Mouse (Mus musculus) limb, embryonic 14.5 days (tissue): Measurements from ENCODE around the gene Creld2. TPM values are rescaled to one million over a fixed set of nuclear protein-coding genes. Genes with fewer than 3 reads are reported as not detected.
A peak's percentile ranks its signal among the peaks of the same experiment; 100 is the strongest.

Experiments
- ATAC-seq: fragments of 200-750 bp; cut with Nextera tagmentation; 2 replicates; pipeline ENCODE4 v1.8.0; 2017; ENCODE audit warnings: low read depth, moderate number of reproducible peaks, moderate TSS enrichment; ENCODE audit not compliant: low FRiP score
- DNase-seq: peaks from one replicate; pipeline ENCODE4 v3.0.0-alpha.2; 2015; ENCODE audit warnings: low spot score
- H3K27ac ChIP-seq: fragments of 300-500 bp; sonication (generic); replicated peaks from 2 replicates; pipeline ENCODE4 v1.5.1; 2014; ENCODE audit warnings: low read depth, mild to moderate bottlenecking, low read length, moderate library complexity, mixed read lengths
- H3K27me3 ChIP-seq: fragments of 300-500 bp; sonication (generic); 2 replicates; pipeline ENCODE4 v1.6.1; 2014; ENCODE audit warnings: low read length, mixed read lengths; ENCODE audit not compliant: control insufficient read depth, insufficient read depth
- H3K36me3 ChIP-seq: fragments of 300-500 bp; sonication (generic); 2 replicates; pipeline ENCODE4 v1.6.1; 2014; ENCODE audit warnings: mild to moderate bottlenecking, low read length, moderate library complexity, mixed read lengths; ENCODE audit not compliant: control insufficient read depth, insufficient read depth
- H3K4me1 ChIP-seq: fragments of 300-500 bp; sonication (generic); 2 replicates; pipeline ENCODE4 v1.6.1; 2014; ENCODE audit warnings: antibody characterized with exemption, low read length, mixed read lengths; ENCODE audit not compliant: control insufficient read depth, insufficient read depth
- H3K4me2 ChIP-seq: fragments of 300-500 bp; sonication (generic); replicated peaks from 2 replicates; pipeline ENCODE4 v1.6.1; 2014; ENCODE audit warnings: low read depth, mild to moderate bottlenecking, low read length, moderate library complexity; ENCODE audit not compliant: severe bottlenecking
- H3K4me3 ChIP-seq: fragments of 300-500 bp; sonication (generic); replicated peaks from 2 replicates; pipeline ENCODE4 v1.5.1; 2014; ENCODE audit warnings: low read length
- H3K9ac ChIP-seq: fragments of 300-500 bp; sonication (generic); 2 replicates; pipeline ENCODE4 v1.6.1; 2014; ENCODE audit warnings: mild to moderate bottlenecking, low read depth, low read length, moderate library complexity; ENCODE audit not compliant: severe bottlenecking
- H3K9me3 ChIP-seq: fragments of 300-500 bp; sonication (generic); 2 replicates; pipeline ENCODE4 v1.6.1; 2016; ENCODE audit warnings: low read length; ENCODE audit not compliant: control insufficient read depth
- POLR2A ChIP-seq: fragments of 200-500 bp; IDR thresholded peaks from 2 replicates; pipeline ENCODE4 v1.8.0; 2012; ENCODE audit warnings: inconsistent platforms, mild to moderate bottlenecking, moderate library complexity, borderline replicate concordance; ENCODE audit not compliant: insufficient read depth, insufficient read length; ENCODE audit errors: extremely low read depth
- WGBS: fragments of 180-500 bp; shearing (Covaris S2); extraction: QIAGEN DNeasy Blood & Tissue Kit; methylation state at CpG from one replicate; pipeline ENCODE4 v1.1.7; 2014; 5-methylcytosine and 5-hydroxymethylcytosine counted together
- polyA plus RNA-seq, 2 experiments: library from polyadenylated mRNA; depleted of rRNA in 1 of 2; stranded (reverse) in 1 of 2; unstranded in 1 of 2; fragments of >200 nt; fragmentation: Nextera tagmentation in 1 of 2; extraction: Ambion mirVana in 1 of 2; gene quantifications; 2 replicates each; pipeline versions ENCODE4 v1.2.1 to v1.2.3; 2012 to 2014

Gene Creld2
- polyA plus RNA-seq, 2 experiments: 79.1 to 85.9 TPM

- DNase-seq (no peak), ATAC-seq (no peak)
- Histone ChIP-seq H3K27ac (no peak overlapping the region), H3K4me3 (no peak overlapping the region), H3K36me3 (peaks cover 41% of the 10 kb centered on the region), H3K27me3 (no peaks in the 10 kb centered on the region), H3K4me1 (0 out of 2 replicates have a peak, but pooled peaks cover 4% of the 10 kb centered on the region), H3K9me3 (no peaks in the 10 kb centered on the region), H3K4me2 (no peak overlapping the region), H3K9ac (no peak overlapping the region)
- 94% methylated on average over 11 of the region's 11 CpGs for WGBS
- no peak for TF ChIP-seq POLR2A
These were observed 4.9 kb upstream of the Creld2 start for GRCm38 (mm10) chr15:88814411-88815047.

GRCm38 (mm10) chr15:88815196-88815700, 4.2 kb upstream of the Creld2 start:
- ATAC-seq (no peak), DNase-seq (no peak)
- Histone ChIP-seq H3K9me3 (no peaks in the 10 kb centered on the region), H3K27ac (no peak overlapping the region), H3K36me3 (peaks cover 41% of the 10 kb centered on the region), H3K4me2 (no peak overlapping the region), H3K9ac (no peak overlapping the region), H3K27me3 (no peaks in the 10 kb centered on the region), H3K4me1 (peaks cover 7% of the 10 kb centered on the region), H3K4me3 (no peak overlapping the region)
- 92% methylated on average over 6 of the region's 6 CpGs for WGBS
- no peak for TF ChIP-seq POLR2A

- H3K9ac ChIP-seq: peak overlapping the region; percentile 81
- H3K27ac ChIP-seq: no peak overlapping the region
- DNase-seq (no peak), ATAC-seq (no peak)
- H3K4me2 ChIP-seq: peak overlapping the region; percentile 81
- no peaks in the 10 kb centered on the region for H3K9me3 ChIP-seq
- H3K27me3 ChIP-seq: no peaks in the 10 kb centered on the region
- peak overlapping the region; percentile 90 for H3K4me3 ChIP-seq
- no peak for TF ChIP-seq POLR2A
- peaks cover 11% of the 10 kb centered on the region for H3K4me1 ChIP-seq
- peaks cover 48% of the 10 kb centered on the region for H3K36me3 ChIP-seq
- WGBS: under 1% methylated on average over 23 of the region's 23 CpGs
These were observed 459 bp downstream of the Creld2 start for GRCm38 (mm10) chr15:88819906-88820303.

GRCm38 (mm10) chr15:88821403-88821802, 2.0 kb downstream of the Creld2 start:
- ATAC-seq (no peak), DNase-seq (no peak)
- 86% methylated on average over 7 of the region's 7 CpGs for WGBS
- Histone ChIP-seq H3K9ac (no peak overlapping the region), H3K27me3 (no peaks in the 10 kb centered on the region), H3K27ac (no peak overlapping the region), H3K36me3 (peaks cover 52% of the 10 kb centered on the region), H3K4me2 (no peak overlapping the region), H3K4me3 (no peak overlapping the region), H3K4me1 (peaks cover 11% of the 10 kb centered on the region), H3K9me3 (no peaks in the 10 kb centered on the region)
- TF ChIP-seq POLR2A: no peak

- H3K36me3 ChIP-seq: peaks cover 56% of the 10 kb centered on the region
- H3K27me3 ChIP-seq: no peaks in the 10 kb centered on the region
- H3K4me1 ChIP-seq: peaks cover 11% of the 10 kb centered on the region
- H3K9ac ChIP-seq: no peak overlapping the region
- ATAC-seq (no peak), DNase-seq (no peak)
- H3K4me2 ChIP-seq: no peak overlapping the region
- H3K27ac ChIP-seq: no peak overlapping the region
- no peaks in the 10 kb centered on the region for H3K9me3 ChIP-seq
- 85% methylated on average over 7 of the region's 7 CpGs for WGBS
- no peak for TF ChIP-seq POLR2A
- no peak overlapping the region for H3K4me3 ChIP-seq
These were observed 3.1 kb downstream of the Creld2 start for GRCm38 (mm10) chr15:88822513-88822912.
